ENCODE assay signal across 8 mouse cellular contexts in genomic region chr19:53329992-53330381, GRCm38 (mm10). TPM values are rescaled to one million over a fixed set of nuclear protein-coding genes. Genes with fewer than 3 reads are reported as not detected.
DNase-seq lines count a peak whose midpoint lies in the region; ATAC-seq lines count a peak whose summit lies in the region.

No protein-coding gene starts in this region.

- peak overlapping the region; percentile 82 for H3K4me3 ChIP-seq in forebrain, embryonic 16.5 days (replicated peaks; ENCODE audit: low read length)
- H3K4me3 ChIP-seq in lung, embryonic 15.5 days: peak overlapping the region; percentile 88

- H3K27me3 ChIP-seq in forebrain, embryonic 16.5 days (replicated peaks; ENCODE audit: control insufficient read depth, insufficient read depth, low read length): no peaks in the 10 kb centered on the region
- H3K27me3 ChIP-seq in lung, embryonic 15.5 days: no peaks in the 10 kb centered on the region

- peak; percentile 90 for DNase-seq in ES-CJ7 (ENCODE audit: low read depth, low spot score)
- DNase-seq in cerebellum, adult 11-12 months: peak; percentile 88
- DNase-seq in heart, postnatal 4 days: peak; percentile 80
- peak; percentile 81 for DNase-seq in layer of hippocampus, adult 9-11 months
- DNase-seq in ovary, adult 18-20 months (ENCODE audit: low spot score): peak; percentile 82
- peak; percentile 73 to 74 for DNase-seq in thymus, postnatal 10 days (ENCODE audit: low spot score in 2 of 2)

- peaks cover 27% of the 10 kb centered on the region for H3K4me1 ChIP-seq in forebrain, embryonic 16.5 days (replicated peaks; ENCODE audit: control insufficient read depth, insufficient read depth, low read length)
- peaks cover 24% of the 10 kb centered on the region for H3K4me1 ChIP-seq in lung, embryonic 15.5 days

- H3K36me3 ChIP-seq in forebrain, embryonic 16.5 days (ENCODE audit: control insufficient read depth, insufficient read depth): peaks cover 6% of the 10 kb centered on the region
- H3K36me3 ChIP-seq in lung, embryonic 15.5 days: peaks cover 9% of the 10 kb centered on the region

- no peaks in the 10 kb centered on the region for H3K9me3 ChIP-seq in forebrain, embryonic 16.5 days (ENCODE audit: control insufficient read depth, low read length)
- H3K9me3 ChIP-seq in lung, embryonic 15.5 days: no peaks in the 10 kb centered on the region

- peak overlapping the region; percentile 63 for H3K27ac ChIP-seq in forebrain, embryonic 16.5 days (ENCODE audit: low read length)
- H3K27ac ChIP-seq in lung, embryonic 15.5 days: peak overlapping the region; percentile 73

- H3K4me2 ChIP-seq in forebrain, embryonic 16.5 days (ENCODE audit: low read length): peak overlapping the region; percentile 90
- H3K4me2 ChIP-seq in lung, embryonic 15.5 days: peak overlapping the region; percentile 91

- peak; percentile 58 for ATAC-seq in forebrain, embryonic 16.5 days
- ATAC-seq in lung, embryonic 15.5 days (ENCODE audit: borderline replicate concordance, extremely low read depth, low FRiP score, low TSS enrichment): peak; percentile 87

- 0% methylated on average over 29 of the region's 29 CpGs for WGBS in forebrain, embryonic 16.5 days
- under 1% methylated on average over 29 of the region's 29 CpGs for WGBS in lung, embryonic 15.5 days

- peak overlapping the region; percentile 70 for H3K9ac ChIP-seq in forebrain, embryonic 16.5 days (replicated peaks; ENCODE audit: low read depth, low read length)
- H3K9ac ChIP-seq in lung, embryonic 15.5 days: peak overlapping the region; percentile 66

RNA-seq across cellular contexts. Expression of gene Mxi1, which starts 19.7 kb away (rescaled TPM):
- polyA plus RNA-seq in forebrain, embryonic 16.5 days (2015; fragmentation: Nextera tagmentation; extraction: Ambion mirVana): 46.7 and 61.4 TPM in 2 replicates
- 10 to 100 TPM; 26.1 to 27.1 TPM for total RNA-seq in heart, postnatal 4 days (2021)
- polyA plus RNA-seq in lung, embryonic 15.5 days (2015; fragmentation: Nextera tagmentation; extraction: Ambion mirVana): 38.3 and 38.4 TPM in 2 replicates

RNA-seq across cellular contexts. Expression of gene Gm10197, which starts 41.6 kb away (rescaled TPM):
- polyA plus RNA-seq in forebrain, embryonic 16.5 days (2015; fragmentation: Nextera tagmentation; extraction: Ambion mirVana): not detected in 2 replicates
- not detected for total RNA-seq in heart, postnatal 4 days (2021)
- polyA plus RNA-seq in lung, embryonic 15.5 days (2015; fragmentation: Nextera tagmentation; extraction: Ambion mirVana): 4.1 TPM in 1 of 2 replicates, not detected in the other

Comparison
In these comparisons a context has a peak if more than half of its experiments do, and no peak if none do; other contexts are left out.
1. Peak in every context shown above with its lines: DNase-seq, ATAC-seq, H3K4me3 ChIP-seq and H3K27ac ChIP-seq.